Mouse (Mus musculus) CD4-positive, CD25-positive, alpha-beta regulatory T cell, adult 2 months (primary cell): ENCODE data around the gene Get4.
A peak's percentile ranks its signal among the peaks of the same experiment; 100 is the strongest.

ENCODE experiments used
- DNase-seq: peaks from one replicate; pipeline ENCODE4 v3.0.0-alpha.2; 2012; ENCODE audit warnings: low read depth, low spot score

Get4 gene

GRCm38 (mm10) chr5:139252081-139252909 lies at the start of gene Get4:
Gene Get4, plus strand, starts transcription at chr5:139252324.
- peak; percentile 100 for DNase-seq

- no peak for DNase-seq
These were observed 48.8 kb upstream of the Get4 start for GRCm38 (mm10) chr5:139203312-139203711.

- DNase-seq = no peak
These were observed 46.0 kb upstream of the Get4 start for GRCm38 (mm10) chr5:139206081-139206480.

GRCm38 (mm10) chr5:139206525-139206924 lies 45.6 kb upstream of the Get4 start:
- peak; percentile 42 for DNase-seq

- no peak for DNase-seq
These were observed 43.9 kb upstream of the Get4 start for GRCm38 (mm10) chr5:139208183-139208582.

GRCm38 (mm10) chr5:139208871-139209684 lies 43.0 kb upstream of the Get4 start:
- DNase-seq = no peak

- DNase-seq = no peak
These were observed 42.5 kb upstream of the Get4 start for GRCm38 (mm10) chr5:139209685-139210026.

- DNase-seq = no peak
These were observed 40.3 kb upstream of the Get4 start for GRCm38 (mm10) chr5:139211737-139212385.

- DNase-seq = no peak
These were observed 37.8 kb upstream of the Get4 start for GRCm38 (mm10) chr5:139214298-139214697.

- DNase-seq = no peak
These were observed 36.9 kb upstream of the Get4 start for GRCm38 (mm10) chr5:139215184-139215583.

GRCm38 (mm10) chr5:139216121-139216520 lies 36.0 kb upstream of the Get4 start:
- no peak for DNase-seq

GRCm38 (mm10) chr5:139216774-139217173 lies 35.4 kb upstream of the Get4 start:
- no peak for DNase-seq

- no peak for DNase-seq
These were observed 32.1 kb upstream of the Get4 start for GRCm38 (mm10) chr5:139220006-139220515.

GRCm38 (mm10) chr5:139220610-139221009 lies 31.5 kb upstream of the Get4 start:
- no peak for DNase-seq

GRCm38 (mm10) chr5:139223331-139223730 lies 28.8 kb upstream of the Get4 start:
- no peak for DNase-seq

GRCm38 (mm10) chr5:139227236-139227635 lies 24.9 kb upstream of the Get4 start:
- DNase-seq = no peak

GRCm38 (mm10) chr5:139227645-139228044 lies 24.5 kb upstream of the Get4 start:
- no peak for DNase-seq

- no peak for DNase-seq
These were observed 23.8 kb upstream of the Get4 start for GRCm38 (mm10) chr5:139228318-139228717.

GRCm38 (mm10) chr5:139229716-139230115 lies 22.4 kb upstream of the Get4 start:
- no peak for DNase-seq

GRCm38 (mm10) chr5:139232083-139232482 lies 20.0 kb upstream of the Get4 start:
- DNase-seq = no peak

- DNase-seq = no peak
These were observed 17.7 kb upstream of the Get4 start for GRCm38 (mm10) chr5:139234423-139234822.

GRCm38 (mm10) chr5:139237436-139237835 lies 14.7 kb upstream of the Get4 start:
- no peak for DNase-seq
